Mouse (Mus musculus) brain, embryonic 14.5 days (tissue): ENCODE results near the gene Gmpr2. TPM values are rescaled to one million over a fixed set of nuclear protein-coding genes. Genes with fewer than 3 reads are reported as not detected.

Experiments used
- DNase-seq: peaks from one replicate; pipeline ENCODE4 v3.0.0-alpha.2; 2011; ENCODE audit warnings: low read depth
- CTCF ChIP-seq: fragments of 200-500 bp; IDR thresholded peaks from 2 replicates; pipeline ENCODE4 v1.5.1; 2012; ENCODE audit warnings: inconsistent platforms, mild to moderate bottlenecking, moderate library complexity, borderline replicate concordance; ENCODE audit not compliant: insufficient read depth, insufficient read length; ENCODE audit errors: extremely low read depth
- POLR2A ChIP-seq: fragments of 200-500 bp; IDR thresholded peaks from 2 replicates; pipeline ENCODE4 v1.6.1; 2012; ENCODE audit warnings: mild to moderate bottlenecking, inconsistent platforms, borderline replicate concordance; ENCODE audit not compliant: poor library complexity, insufficient read depth, insufficient read length, severe bottlenecking; ENCODE audit errors: extremely low read depth
- polyA plus RNA-seq: library from polyadenylated mRNA; depleted of rRNA; stranded (reverse); fragments of >200 nt; gene quantifications from 2 replicates; pipeline ENCODE4 v1.2.3, GENCODE M21; 2012; rRNA removed

Gmpr2 gene
- polyA plus RNA-seq, 1 experiment, result 32.8 TPM

DNA sequence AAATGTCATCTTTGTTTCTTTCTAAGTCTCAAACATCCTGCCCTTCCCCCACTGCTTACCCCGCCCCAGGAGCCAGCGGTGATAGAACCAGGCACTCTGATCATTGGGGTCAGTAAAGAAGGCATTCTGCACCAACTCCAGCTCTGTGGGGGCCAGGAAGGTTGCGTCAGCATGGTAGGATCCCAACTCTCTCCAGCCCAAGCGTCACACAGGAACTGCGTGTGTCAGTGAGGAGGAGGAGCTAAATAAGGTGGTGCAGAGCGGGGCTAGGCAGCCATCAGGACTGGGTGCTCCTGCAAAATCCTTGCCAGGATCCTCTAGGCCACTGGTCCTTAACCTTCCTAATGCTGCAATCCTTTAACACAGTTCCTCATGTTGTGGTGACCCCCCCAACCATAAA is 48.0 kb downstream of the Gmpr2 start:
- no peak for DNase-seq
- no peak for TF ChIP-seq CTCF
- no peak for TF ChIP-seq POLR2A

- no peak for DNase-seq
- no peak for TF ChIP-seq CTCF
- no peak for TF ChIP-seq POLR2A
Measured at GRCm38 (mm10) chr14:55720666-55721065, 48.9 kb downstream of the Gmpr2 start.

GRCm38 (mm10) chr14:55721076-55721475 is 49.3 kb downstream of the Gmpr2 start:
- TF ChIP-seq POLR2A (no peak), CTCF (no peak)

GRCm38 (mm10) chr14:55721700-55722437 is 50.1 kb downstream of the Gmpr2 start, which contains the start of gene Rabggta:
TSS of gene Rabggta (minus strand) at chr14:55722263.
- TF ChIP-seq CTCF, result peak; percentile 94
- peak; percentile 44; the same call in 1 of the 2 replicates for TF ChIP-seq POLR2A
- DNase-seq, result peak; percentile 98

More at GRCm38 (mm10) chr14:55721076-55721475, 49.3 kb downstream of the Gmpr2 start:
- no peak for DNase-seq

- TF ChIP-seq CTCF (no peak), POLR2A (no peak)
- DNase-seq, result peak; percentile 14
Measured at GRCm38 (mm10) chr14:55722438-55722945, 50.8 kb downstream of the Gmpr2 start.

DNA sequence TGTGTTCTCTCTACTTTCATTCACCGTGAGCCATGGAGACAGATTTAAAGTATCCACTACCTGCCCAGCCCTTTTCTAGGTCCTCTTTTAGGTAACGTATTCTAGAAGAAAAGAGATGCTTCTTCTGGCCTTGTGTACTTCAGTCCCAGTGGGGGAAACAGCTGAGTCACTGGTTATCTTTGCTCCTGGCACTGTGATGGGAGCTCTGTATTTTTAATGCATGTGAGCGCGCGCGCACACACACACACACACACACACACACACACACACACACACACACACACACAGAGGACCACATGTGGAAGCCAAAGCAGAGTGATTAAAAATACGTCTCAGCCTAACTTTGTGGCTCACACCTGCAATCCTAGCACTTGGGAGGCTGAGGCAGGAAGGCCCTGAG is 51.7 kb downstream of the Gmpr2 start:
- TF ChIP-seq CTCF, result no peak
- TF ChIP-seq POLR2A, result no peak
- DNase-seq, result no peak

DNA sequence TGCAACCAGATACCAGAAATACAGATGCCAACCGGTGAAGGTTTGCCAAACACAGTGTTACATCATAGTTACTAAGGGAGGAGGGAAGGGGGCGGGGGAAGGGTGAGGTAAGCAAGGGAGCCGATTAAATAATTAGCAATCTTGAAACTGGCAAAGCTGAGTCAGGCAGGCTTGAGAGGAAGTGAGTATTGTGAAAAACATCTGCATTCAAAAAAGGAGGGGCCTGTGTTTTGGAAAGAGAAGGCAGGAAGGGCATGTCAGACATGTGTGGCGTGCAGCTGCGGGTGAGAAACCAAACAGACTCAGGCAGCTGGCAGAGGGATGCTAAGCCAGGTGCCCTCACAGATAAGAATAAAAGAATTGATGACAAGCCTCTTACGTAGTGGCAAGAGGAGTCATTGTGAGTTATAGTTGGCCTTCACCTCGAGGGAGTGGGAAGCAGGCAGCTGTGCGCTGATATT is 52.7 kb downstream of the Gmpr2 start:
- DNase-seq, result peak; percentile 8
- TF ChIP-seq CTCF (no peak), POLR2A (no peak)

GRCm38 (mm10) chr14:55726261-55726660 is 54.5 kb downstream of the Gmpr2 start:
- DNase-seq, result no peak
- TF ChIP-seq POLR2A (no peak), CTCF (no peak)

DNA sequence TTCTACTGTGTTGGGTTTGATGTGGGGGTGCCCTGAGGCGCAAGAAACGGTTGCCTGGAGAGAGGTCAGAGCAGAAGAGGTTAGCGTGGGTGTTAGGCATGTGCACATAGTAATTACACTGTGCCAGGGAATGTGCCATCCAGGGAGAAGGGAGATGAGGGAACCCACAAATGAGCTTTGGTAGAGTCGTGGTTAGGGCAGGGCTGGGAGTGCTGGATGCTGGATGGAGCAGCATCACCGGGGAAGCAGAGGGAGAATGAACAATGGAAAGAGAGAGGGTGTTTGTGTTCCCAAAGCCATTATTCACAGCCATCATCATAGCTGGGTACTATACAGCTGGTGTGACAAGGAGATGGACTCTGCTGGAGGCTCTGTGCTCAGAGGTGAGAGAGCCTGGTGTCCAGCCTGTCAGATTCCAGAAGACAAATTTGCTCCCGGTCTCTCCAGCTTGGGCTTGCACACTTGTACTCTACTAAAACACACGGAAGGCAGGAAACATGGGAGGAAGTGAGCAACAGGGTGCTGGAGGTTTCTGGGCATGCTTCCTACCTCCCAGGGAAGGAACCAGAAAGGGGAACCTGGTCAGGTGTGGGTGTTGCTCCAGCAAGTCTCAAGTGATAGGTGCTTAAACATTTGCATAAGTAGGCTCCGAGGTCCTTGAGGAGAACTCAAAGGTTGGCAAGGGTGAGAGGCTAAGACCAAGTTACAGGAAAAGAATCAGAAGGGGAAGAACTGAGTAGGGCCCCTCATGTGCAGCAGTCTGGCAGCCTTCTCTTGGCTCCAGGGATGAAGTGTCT is 56.3 kb downstream of the Gmpr2 start:
- TF ChIP-seq CTCF, result no peak
- TF ChIP-seq POLR2A, result no peak
- no peak for DNase-seq

Other genes starting within 250 kb of the Gmpr2 start
- gene Dhrs4, start 193.2 kb upstream of the Gmpr2 start, polyA plus RNA-seq, result 16.0 and 25.6 TPM in 2 replicates
- 178 and 292 TPM in 2 replicates for gene Carmil3, start 181.3 kb upstream of the Gmpr2 start, polyA plus RNA-seq
- gene Cpne6, start 161.5 kb upstream of the Gmpr2 start, polyA plus RNA-seq, result 6.7 and 9.5 TPM in 2 replicates
- gene Nrl, start 147.0 kb upstream of the Gmpr2 start, polyA plus RNA-seq, result 0.56 and 0.69 TPM in 2 replicates
- gene Pck2, start 131.7 kb upstream of the Gmpr2 start, polyA plus RNA-seq, result 21.5 and 23.2 TPM in 2 replicates
- gene Dcaf11, start 111.9 kb upstream of the Gmpr2 start, polyA plus RNA-seq, result 111 and 112 TPM in 2 replicates
- 0.92 and 1.3 TPM in 2 replicates for gene A730061H03Rik, start 111.5 kb upstream of the Gmpr2 start, polyA plus RNA-seq
- gene Fitm1, start 96.3 kb upstream of the Gmpr2 start, polyA plus RNA-seq, result 0.19 and 0.38 TPM in 2 replicates
- 94.1 and 98.3 TPM in 2 replicates for gene Psme1, start 93.8 kb upstream of the Gmpr2 start, polyA plus RNA-seq
- 14.5 and 20.9 TPM in 2 replicates for gene Emc9, start 86.6 kb upstream of the Gmpr2 start, polyA plus RNA-seq
- 65.9 and 76.2 TPM in 2 replicates for gene Psme2, start 80.8 kb upstream of the Gmpr2 start, polyA plus RNA-seq
- gene Rnf31, start 80.2 kb upstream of the Gmpr2 start, polyA plus RNA-seq, result 25.1 and 30.4 TPM in 2 replicates
- 23.5 and 26.2 TPM in 2 replicates for gene Irf9, start 68.4 kb upstream of the Gmpr2 start, polyA plus RNA-seq
- gene Rec8, start 53.9 kb upstream of the Gmpr2 start, polyA plus RNA-seq, result 15.9 and 18.4 TPM in 2 replicates
- 182 and 184 TPM in 2 replicates for gene Ipo4, start 36.0 kb upstream of the Gmpr2 start, polyA plus RNA-seq
- gene Gm49378, start 34.0 kb upstream of the Gmpr2 start, polyA plus RNA-seq, result 8.4 and 8.8 TPM in 2 replicates
- 44.9 and 45.8 TPM in 2 replicates for gene Tm9sf1, start 28.1 kb upstream of the Gmpr2 start, polyA plus RNA-seq
- 1.2 and 1.8 TPM in 2 replicates for gene Tssk4, start 21.8 kb upstream of the Gmpr2 start, polyA plus RNA-seq
- 45.8 and 51.0 TPM in 2 replicates for gene Mdp1, start 11.4 kb upstream of the Gmpr2 start, polyA plus RNA-seq
- 351 and 412 TPM in 2 replicates for gene Nedd8, start 183 bp downstream of the Gmpr2 start, polyA plus RNA-seq
- 23.2 and 31.9 TPM in 2 replicates for gene Tinf2, start 9.9 kb downstream of the Gmpr2 start, polyA plus RNA-seq
- 0.96 and 1.2 TPM in 2 replicates for gene Tgm1, start 42.0 kb downstream of the Gmpr2 start, polyA plus RNA-seq
- gene Rabggta, start 50.3 kb downstream of the Gmpr2 start, polyA plus RNA-seq, result 64.9 and 72.8 TPM in 2 replicates
- 67.1 and 88.2 TPM in 2 replicates for gene Dhrs1, start 73.7 kb downstream of the Gmpr2 start, polyA plus RNA-seq
- gene Nop9, start 73.8 kb downstream of the Gmpr2 start, polyA plus RNA-seq, result 24.6 and 27.9 TPM in 2 replicates
- gene Cideb, start 86.5 kb downstream of the Gmpr2 start, polyA plus RNA-seq, result 0.60 and 0.76 TPM in 2 replicates
- 0.29 and 0.38 TPM in 2 replicates for gene Ltb4r2, start 89.5 kb downstream of the Gmpr2 start, polyA plus RNA-seq
- 0.45 and 0.71 TPM in 2 replicates for gene Ltb4r1, start 94.0 kb downstream of the Gmpr2 start, polyA plus RNA-seq
- gene Adcy4, start 112.2 kb downstream of the Gmpr2 start, polyA plus RNA-seq, result 3.5 and 7.8 TPM in 2 replicates
- 2.5 and 2.6 TPM in 2 replicates for gene Ripk3, start 116.9 kb downstream of the Gmpr2 start, polyA plus RNA-seq
- 22.3 and 26.2 TPM in 2 replicates for gene Nfatc4, start 151.2 kb downstream of the Gmpr2 start, polyA plus RNA-seq
- 14.1 and 24.1 TPM in 2 replicates for gene Nynrin, start 182.1 kb downstream of the Gmpr2 start, polyA plus RNA-seq
- gene Cbln3, start 212.5 kb downstream of the Gmpr2 start, polyA plus RNA-seq, result 0.43 and 0.51 TPM in 2 replicates
- 13.4 and 13.7 TPM in 2 replicates for gene Khnyn, start 213.0 kb downstream of the Gmpr2 start, polyA plus RNA-seq
- 97.6 and 120 TPM in 2 replicates for gene Sdr39u1, start 228.4 kb downstream of the Gmpr2 start, polyA plus RNA-seq